Mouse (Mus musculus) Patski (cell line): Measurements from ENCODE around the gene Fnbp1. TPM values are rescaled to one million over a fixed set of nuclear protein-coding genes. Genes with fewer than 3 reads are reported as not detected.

Source experiments
- ATAC-seq: fragments of 100-300 bp; one replicate; pipeline ENCODE4 v1.8.0; 2021
- CTCF ChIA-PET: fragments of 350-600 bp; sonication (Branson Sonifier 250); formaldehyde crosslinking; loops from one replicate; lab custom pipeline; 2022; ENCODE audit warnings: inconsistent platforms; lab: Charles Lee
- POLR2A ChIA-PET: fragments of 350-600 bp; sonication (Branson Sonifier 250); formaldehyde crosslinking; loops from one replicate; lab custom pipeline; 2022; ENCODE audit warnings: antibody characterized with exemption, inconsistent platforms; lab: Charles Lee
- DNase-seq: peaks from one replicate; pipeline ENCODE4 v3.0.0-alpha.2; 2011; ENCODE audit warnings: low read depth, low spot score
- H3K27me3 ChIP-seq: fragments of 371-371 bp; one replicate; pipeline ENCODE4 v1.5.1; 2021
- CTCF ChIP-seq: fragments of 100-300 bp; IDR thresholded peaks from one replicate; pipeline ENCODE4 v1.5.1; 2021
- in situ Hi-C: fragments of 300-500 bp; cut with MboI; formaldehyde crosslinking; loops from 3 replicates; pipeline ENCODE4 v1.11.1; 2018; ENCODE audit warnings: low pct_unique_long_range_greater_than_20kb, mixed read lengths
- polyA plus RNA-seq: library from polyadenylated mRNA; unstranded; gene quantifications from one replicate; pipeline ENCODE4 v1.2.3, GENCODE M21; 2021

The Fnbp1 gene
- polyA plus RNA-seq, 1 experiment from 2014 or later, result 40.4 TPM

- no peak for ATAC-seq
- CTCF ChIA-PET, result no interaction called here
- no peak for TF ChIP-seq CTCF
- no peak for DNase-seq
- H3K27me3 ChIP-seq, result no peaks in the 10 kb centered on the region
- POLR2A ChIA-PET, result no interaction called here
- in situ Hi-C loops, result no loop called here
These were observed 122.8 kb downstream of the Fnbp1 start for GRCm38 (mm10) chr2:31019011-31019410.

- DNase-seq, result no peak
- ChIA-PET CTCF (no interaction called here), POLR2A (no interaction called here)
- no peaks in the 10 kb centered on the region for H3K27me3 ChIP-seq
- no peak for ATAC-seq
- in situ Hi-C loops, result no loop called here
- no peak for TF ChIP-seq CTCF
These were observed 123.3 kb downstream of the Fnbp1 start for GRCm38 (mm10) chr2:31018519-31018918.

GRCm38 (mm10) chr2:31017625-31018317, 124.0 kb downstream of the Fnbp1 start:
- H3K27me3 ChIP-seq, result no peaks in the 10 kb centered on the region
- ChIA-PET POLR2A (no interaction called here), CTCF (no interaction called here)
- in situ Hi-C loops, result no loop called here
- ATAC-seq, result no peak
- TF ChIP-seq CTCF, result no peak
- DNase-seq, result no peak

- POLR2A ChIA-PET, result interaction anchor here (1.4 kb wide), 1 partner anchor 15 kb away, joined by 3 read pairs; no protein-coding TSS in a partner anchor
- CTCF ChIA-PET, result interaction anchor here (1.0 to 1.4 kb wide), 2 partner anchors 9 kb away, joined by 4 read pairs; no protein-coding TSS in a partner anchor
- no peak for TF ChIP-seq CTCF
- ATAC-seq (no peak), DNase-seq (no peak)
- no peaks in the 10 kb centered on the region for H3K27me3 ChIP-seq
- in situ Hi-C loops, result no loop called here
These were observed 128.3 kb downstream of the Fnbp1 start for GRCm38 (mm10) chr2:31013371-31014120.

GRCm38 (mm10) chr2:31007208-31007607, 134.6 kb downstream of the Fnbp1 start:
- H3K27me3 ChIP-seq, result no peaks in the 10 kb centered on the region
- ChIA-PET POLR2A (no interaction called here), CTCF (no interaction called here)
- in situ Hi-C loops, result no loop called here
- ATAC-seq, result no peak
- DNase-seq, result no peak
- TF ChIP-seq CTCF, result no peak

- ATAC-seq (no peak), DNase-seq (no peak)
- in situ Hi-C loops, result no loop called here
- POLR2A ChIA-PET, result no interaction called here
- no peak for TF ChIP-seq CTCF
- CTCF ChIA-PET, result interaction anchor here (1.2 kb wide), 1 partner anchor 11 kb away, joined by 3 read pairs; no protein-coding TSS in a partner anchor
- no peaks in the 10 kb centered on the region for H3K27me3 ChIP-seq
These were observed 135.4 kb downstream of the Fnbp1 start for GRCm38 (mm10) chr2:31006434-31006833.

- DNase-seq, result no peak
- POLR2A ChIA-PET, result no interaction called here
- H3K27me3 ChIP-seq, result no peaks in the 10 kb centered on the region
- TF ChIP-seq CTCF, result no peak
- no peak for ATAC-seq
- CTCF ChIA-PET, result interaction anchor here (1.2 kb wide), 1 partner anchor 10 kb away, joined by 3 read pairs; no protein-coding TSS in a partner anchor
- in situ Hi-C loops, result no loop called here
These were observed 136.4 kb downstream of the Fnbp1 start for GRCm38 (mm10) chr2:31005453-31005852.

GRCm38 (mm10) chr2:31002857-31003256, 139.0 kb downstream of the Fnbp1 start:
- in situ Hi-C loops, result no loop called here
- H3K27me3 ChIP-seq, result no peaks in the 10 kb centered on the region
- TF ChIP-seq CTCF, result no peak
- POLR2A ChIA-PET, result no interaction called here
- ATAC-seq (no peak), DNase-seq (no peak)
- CTCF ChIA-PET, result no interaction called here

- ChIA-PET POLR2A (interaction anchor here (0.6 to 1.0 kb wide), 3 partner anchors 13 to 28 kb away, joined by 3 to 4 read pairs (median 3); no protein-coding TSS in a partner anchor), CTCF (interaction anchor here (0.6 to 1.2 kb wide), 2 partner anchors 16 to 155 kb away, joined by 3 read pairs; no protein-coding TSS in a partner anchor)
- in situ Hi-C loops, result no loop called here
- no peaks in the 10 kb centered on the region for H3K27me3 ChIP-seq
- TF ChIP-seq CTCF, result no peak
- DNase-seq, result no peak
- ATAC-seq, result no peak
These were observed 143.2 kb downstream of the Fnbp1 start for GRCm38 (mm10) chr2:30998443-30999260.

GRCm38 (mm10) chr2:30995432-30995996, 146.3 kb downstream of the Fnbp1 start:
- CTCF ChIA-PET, result interaction anchor here (1.5 kb wide), 1 partner anchor 11 kb away, joined by 3 read pairs; no protein-coding TSS in a partner anchor
- in situ Hi-C loops, result no loop called here
- no peaks in the 10 kb centered on the region for H3K27me3 ChIP-seq
- TF ChIP-seq CTCF, result no peak
- DNase-seq (no peak), ATAC-seq (peak; percentile 58)
- POLR2A ChIA-PET, result interaction anchor here (0.9 kb wide), 1 partner anchor 12 kb away, joined by 3 read pairs; no protein-coding TSS in a partner anchor
